Mouse (Mus musculus): Measurements from ENCODE around the gene Ugt1a6b. TPM values are rescaled to one million over a fixed set of nuclear protein-coding genes. Genes with fewer than 3 reads are reported as not detected.
"Not testable (repeated sequence)": the region's sequence is repeated elsewhere in the genome, so short reads cannot be mapped to it uniquely, and the experiment has no call there.

The Ugt1a6b gene
- total RNA-seq, 2 experiments from 2014 or later, result 1.7 to 8.0 TPM

DNA sequence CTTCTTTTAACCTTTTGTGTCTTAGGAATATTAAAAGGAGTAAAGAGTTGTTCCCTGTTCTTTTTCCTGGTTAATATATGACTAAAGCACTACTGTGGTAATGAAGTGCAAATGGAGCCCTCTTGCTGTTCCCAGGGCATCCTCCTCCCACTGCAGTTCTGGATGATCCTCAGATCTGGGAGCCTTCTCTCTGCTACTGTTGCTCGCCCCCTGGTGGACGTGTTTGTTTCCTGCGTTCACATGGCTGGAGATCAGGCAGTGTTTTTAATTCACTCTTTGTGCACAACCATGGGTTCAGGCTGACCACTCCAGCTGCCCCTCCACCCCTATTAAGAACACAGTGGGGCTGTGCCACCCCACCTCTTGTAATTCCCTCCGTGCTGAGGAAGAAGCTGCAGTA lies 17.5 kb downstream of the Ugt1a6b start:
- not testable (repeated sequence) for DNase-seq (ENCODE audit: low spot score in 2 of 2)

GRCm38 (mm10) chr1:88121521-88121920 lies 18.5 kb downstream of the Ugt1a6b start:
- not testable (repeated sequence) for DNase-seq (ENCODE audit: low spot score in 2 of 2)

GRCm38 (mm10) chr1:88125827-88126360 lies 22.8 kb downstream of the Ugt1a6b start:
- DNase-seq (ENCODE audit: low spot score in 2 of 2), result not testable (repeated sequence)

DNA sequence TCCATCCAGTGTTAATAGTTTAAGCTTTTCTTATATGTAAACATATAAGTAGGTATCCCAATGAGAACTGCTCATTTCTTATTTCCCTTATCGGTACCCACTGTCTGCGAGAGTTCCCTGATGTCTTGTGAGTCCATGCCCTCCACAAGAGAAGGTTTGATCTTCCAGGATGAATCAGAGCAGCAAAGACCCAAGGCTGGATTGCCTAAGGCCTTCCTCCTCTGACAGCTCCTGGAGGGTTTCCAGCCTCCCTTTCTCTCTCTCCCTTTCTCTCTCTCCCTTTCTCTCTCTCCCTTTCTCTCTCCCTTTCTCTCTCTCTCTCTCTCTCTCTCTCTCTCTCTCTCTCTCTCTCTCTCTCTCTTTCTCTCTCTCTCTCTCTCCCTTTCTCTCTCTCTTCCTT lies 26.0 kb downstream of the Ugt1a6b start:
- not testable (repeated sequence) for DNase-seq (ENCODE audit: low spot score in 2 of 2)

DNA sequence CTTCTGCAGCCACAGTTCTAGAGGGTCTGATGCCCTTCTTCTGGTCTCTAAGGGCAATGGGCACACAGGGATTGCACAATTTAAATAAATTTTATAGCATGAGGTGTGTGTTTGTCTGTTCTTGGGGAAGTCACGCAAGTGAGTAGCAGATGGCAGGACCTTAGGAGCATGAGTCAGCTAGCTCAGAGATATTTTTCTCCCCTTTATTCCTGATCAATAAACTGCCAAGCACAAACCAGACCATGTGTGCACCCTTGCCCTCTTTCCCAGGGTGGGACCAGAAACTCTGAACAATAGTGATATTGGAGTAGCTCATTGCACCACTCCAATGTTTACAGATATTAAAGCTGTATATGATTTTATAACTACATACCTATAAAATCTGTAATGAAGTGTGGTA lies 27.2 kb downstream of the Ugt1a6b start:
- not testable (repeated sequence) for DNase-seq (ENCODE audit: low spot score in 2 of 2)

GRCm38 (mm10) chr1:88133908-88134456 lies 30.9 kb downstream of the Ugt1a6b start:
- DNase-seq (ENCODE audit: low spot score in 2 of 2), result no peak

GRCm38 (mm10) chr1:88134457-88135011 lies 31.5 kb downstream of the Ugt1a6b start, which contains the start of gene Ugt1a6a:
Gene Ugt1a6a (plus strand): TSS chr1:88134809.
- DNase-seq (ENCODE audit: low spot score in 2 of 2), result not testable (repeated sequence)

- not testable (repeated sequence) for DNase-seq (ENCODE audit: low spot score in 2 of 2)
Observed at GRCm38 (mm10) chr1:88135229-88135904, 32.3 kb downstream of the Ugt1a6b start.

DNA sequence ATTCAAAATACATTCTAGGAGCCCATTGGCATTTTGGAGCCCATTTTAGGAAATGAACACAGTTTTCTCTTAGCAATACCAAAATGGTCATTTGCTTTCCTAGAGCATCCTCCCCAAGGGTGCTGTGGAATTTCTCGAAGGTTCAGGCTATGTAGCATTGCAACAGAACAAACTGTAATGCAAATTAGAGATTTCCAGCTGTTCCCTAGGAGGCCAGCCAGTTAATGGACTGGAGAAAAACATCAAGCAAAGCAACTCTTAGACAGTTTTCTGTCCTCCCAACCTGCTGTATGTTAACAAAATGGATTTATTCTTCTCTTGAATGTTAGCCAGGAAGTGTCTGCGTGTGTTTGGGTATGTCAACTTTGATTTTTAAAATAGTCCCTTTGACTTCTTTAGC lies 33.6 kb downstream of the Ugt1a6b start:
- DNase-seq (ENCODE audit: low spot score in 2 of 2), result no peak

DNA sequence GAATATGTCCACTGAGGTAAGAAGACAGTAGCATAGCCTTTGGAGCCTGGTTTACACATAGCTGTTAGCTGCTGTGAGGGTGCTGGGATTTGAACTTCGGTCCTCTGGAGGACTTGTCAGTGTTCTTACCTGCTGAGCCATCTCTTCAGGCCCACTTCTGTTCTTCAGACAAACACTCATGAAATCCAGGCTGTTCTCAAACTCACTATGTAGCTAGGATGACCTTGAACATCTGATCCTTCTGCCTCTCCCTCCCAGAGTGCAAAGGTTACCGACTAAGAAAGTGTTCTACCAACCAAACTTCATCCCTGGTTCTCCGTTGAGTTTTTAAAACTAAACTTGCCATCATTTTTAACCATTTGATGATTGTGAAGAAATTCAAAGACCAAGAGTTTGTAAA lies 34.2 kb downstream of the Ugt1a6b start:
- DNase-seq (ENCODE audit: low spot score in 2 of 2), result no peak

- no peak for DNase-seq (ENCODE audit: low spot score in 2 of 2)
Observed at GRCm38 (mm10) chr1:88138145-88138544, 35.1 kb downstream of the Ugt1a6b start.

DNA sequence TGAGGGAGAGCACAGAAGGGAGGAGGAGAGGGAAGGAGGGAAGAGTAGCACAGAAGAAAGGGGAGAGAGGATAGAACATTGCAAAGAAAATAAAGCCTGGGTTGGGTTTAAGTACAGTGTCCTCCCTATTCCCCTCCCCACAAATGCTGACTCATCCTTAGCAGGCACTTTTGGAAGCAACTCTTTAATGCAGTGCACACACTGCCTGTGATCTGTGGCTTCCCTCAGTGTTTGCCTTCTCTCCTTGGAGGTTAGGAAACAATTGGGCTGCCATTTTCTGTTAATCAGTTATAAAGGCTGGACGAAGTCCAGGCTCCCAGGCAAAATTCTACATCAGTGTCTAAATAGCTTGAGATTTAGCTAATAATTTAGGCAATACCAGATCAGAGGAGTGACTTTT lies 37.4 kb downstream of the Ugt1a6b start:
- not testable (repeated sequence) for DNase-seq (ENCODE audit: low spot score in 2 of 2)

DNA sequence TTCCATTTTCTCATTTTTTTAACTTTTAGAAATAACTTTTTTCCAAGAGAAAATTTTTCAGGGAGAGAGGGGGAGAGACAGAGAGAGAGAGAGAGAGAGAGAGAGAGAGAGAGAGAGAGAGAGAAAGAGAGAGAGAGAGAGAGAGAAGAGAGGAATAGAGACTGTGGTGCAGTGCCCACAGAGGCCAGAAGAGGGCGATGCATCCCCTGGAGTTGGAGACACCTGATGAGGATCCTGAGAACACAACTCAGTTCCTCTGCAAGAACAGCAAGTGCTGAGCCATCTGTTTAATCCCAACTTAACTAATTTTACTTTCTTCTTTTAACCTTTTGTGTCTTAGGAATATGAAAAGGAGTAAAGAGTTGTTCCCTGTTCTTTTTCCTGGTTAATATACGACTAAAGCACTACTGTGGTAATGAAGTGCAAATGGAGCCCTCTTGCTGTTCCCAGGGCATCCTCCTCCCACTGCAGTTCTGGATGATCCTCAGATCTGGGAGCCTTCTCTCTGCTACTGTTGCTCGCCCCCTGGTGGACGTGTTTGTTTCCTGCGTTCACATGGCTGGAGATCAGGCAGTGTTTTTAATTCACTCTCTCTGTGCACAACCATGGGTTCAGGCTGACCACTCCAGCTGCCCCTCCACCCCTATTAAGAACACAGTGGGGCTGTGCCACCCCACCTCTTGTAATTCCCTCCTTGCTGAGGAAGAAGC lies 41.1 kb downstream of the Ugt1a6b start:
- not testable (repeated sequence) for DNase-seq (ENCODE audit: low spot score in 2 of 2)

- not testable (repeated sequence) for DNase-seq (ENCODE audit: low spot score in 2 of 2)
Observed at GRCm38 (mm10) chr1:88145278-88145677, 42.2 kb downstream of the Ugt1a6b start.

- DNase-seq (ENCODE audit: low spot score in 2 of 2), result not testable (repeated sequence)
Observed at GRCm38 (mm10) chr1:88150133-88150532, 47.1 kb downstream of the Ugt1a6b start.

DNA sequence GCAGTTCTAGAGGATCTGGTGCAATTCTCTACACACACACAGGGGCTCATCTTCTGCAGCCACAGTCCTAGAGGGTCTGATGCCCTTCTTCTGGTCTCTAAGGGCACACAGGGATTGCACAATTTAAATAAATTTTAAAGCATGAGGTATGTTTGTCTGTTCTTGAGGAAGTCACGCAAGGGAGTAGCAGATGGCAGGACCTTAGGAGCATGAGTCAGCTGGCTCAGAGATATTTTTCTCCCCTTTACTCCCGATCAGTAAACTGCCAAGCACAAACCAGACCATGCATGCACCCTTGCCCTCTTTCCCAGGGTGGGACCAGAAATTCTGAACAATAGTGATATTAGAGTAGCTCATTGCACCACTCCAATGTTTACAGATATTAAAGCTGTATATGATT lies 55.4 kb downstream of the Ugt1a6b start:
- DNase-seq (ENCODE audit: low spot score in 2 of 2), result no peak

- no peak for DNase-seq (ENCODE audit: low spot score in 2 of 2)
Observed at GRCm38 (mm10) chr1:88165711-88166110, 62.7 kb downstream of the Ugt1a6b start, which contains the start of gene Ugt1a5. Gene Ugt1a5 (plus strand): TSS chr1:88166012.

GRCm38 (mm10) chr1:88172190-88172589 lies 69.1 kb downstream of the Ugt1a6b start:
- DNase-seq (ENCODE audit: low spot score in 2 of 2), result not testable (repeated sequence)

- DNase-seq (ENCODE audit: low spot score in 2 of 2), result no peak
Observed at GRCm38 (mm10) chr1:88179657-88180056, 76.6 kb downstream of the Ugt1a6b start.

GRCm38 (mm10) chr1:88186325-88186935 lies 83.4 kb downstream of the Ugt1a6b start:
- DNase-seq (ENCODE audit: low spot score in 2 of 2), result no peak

GRCm38 (mm10) chr1:88192136-88192535 lies 89.1 kb downstream of the Ugt1a6b start:
- DNase-seq (ENCODE audit: low spot score in 2 of 2), result no peak

Data from adrenal gland, postnatal 4 days (tissue).